Mouse (Mus musculus) small intestine, adult 2 months (tissue): ENCODE results near the gene Lcn12.

Source experiments
- CTCF ChIP-seq: fragments of 200-500 bp; IDR thresholded peaks from 2 replicates; pipeline ENCODE4 v1.5.1; 2012; ENCODE audit warnings: low read depth, mild to moderate bottlenecking, control low read depth, inconsistent platforms, low read length, moderate library complexity, mixed read lengths; ENCODE audit not compliant: insufficient replicate concordance, insufficient read length; ENCODE audit errors: extremely low read depth
- POLR2A ChIP-seq: fragments of 200-500 bp; IDR thresholded peaks from 2 replicates; pipeline ENCODE4 v1.6.1; 2012; ENCODE audit warnings: low read depth, mild to moderate bottlenecking, control low read depth, inconsistent platforms, low read length, moderate library complexity

GRCm38 (mm10) chr2:25442682-25443081 is 51.0 kb downstream of the Lcn12 start:
- TF ChIP-seq CTCF (no peak), POLR2A (no peak)
